ENCODE assay signal across 8 mouse cellular contexts in the genomic region with DNA sequence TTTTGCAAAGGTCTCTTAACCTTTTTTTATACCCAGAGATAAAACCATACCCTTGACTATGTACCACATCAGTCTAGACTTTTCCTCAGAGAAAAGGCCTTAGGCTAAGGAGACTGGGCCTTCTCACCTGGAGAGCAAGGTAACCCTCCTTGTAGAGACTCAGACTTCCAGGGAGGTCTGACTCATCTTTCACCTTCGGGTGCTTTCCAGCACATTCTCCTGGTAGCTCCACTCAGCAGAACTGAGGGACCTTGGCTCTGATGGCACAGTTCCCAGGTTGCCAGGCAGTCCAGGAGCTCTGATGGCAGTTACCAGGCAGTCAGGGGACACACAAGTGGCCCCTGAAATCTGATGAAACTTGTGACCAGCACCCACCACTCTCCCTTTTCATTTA. TPM values are rescaled to one million over a fixed set of nuclear protein-coding genes. Genes with fewer than 3 reads are reported as not detected.
DNase-seq lines count a peak whose midpoint lies in the region; ATAC-seq and TF ChIP-seq lines count a peak whose summit lies in the region.

No protein-coding gene starts in this region.

- peak overlapping the region; percentile 92 for H3K4me3 ChIP-seq in gastrocnemius, adult 2 months
- peak overlapping the region; percentile 48; the same call in 1 of the 2 replicates for H3K4me3 ChIP-seq in G1E (ENCODE audit: low read depth, low read length)
- H3K4me3 ChIP-seq in embryonic fibroblast, embryonic 13.5 days (ENCODE audit: insufficient read depth, low read length) = peak overlapping the region; percentile 60
- H3K4me3 ChIP-seq in intestine, postnatal 0 days (ENCODE audit: low read depth, low read length) = peak overlapping the region; percentile 69

- peak overlapping the region; percentile 74 for H3K4me2 ChIP-seq in intestine, postnatal 0 days (replicated peaks; ENCODE audit: low read depth)

- H3K9ac ChIP-seq in intestine, postnatal 0 days (ENCODE audit: low read depth, low read length) = peak overlapping the region; percentile 87; the same call in 1 of the 2 replicates

- 29% methylated on average over 1 of the region's 1 CpGs for WGBS in intestine, postnatal 0 days

- H3K9me3 ChIP-seq in G1E (replicated peaks) = no peaks in the 10 kb centered on the region
- no peaks in the 10 kb centered on the region for H3K9me3 ChIP-seq in intestine, postnatal 0 days (ENCODE audit: control insufficient read depth)

- TF ChIP-seq POLR2A in embryonic fibroblast, embryonic 13.5 days (IDR thresholded peaks at IDR 0.05; ENCODE audit: low read depth, low read length) = peak; percentile 53; the same call in 1 of the 2 replicates

- ATAC-seq in G1E (ENCODE audit: extremely low read depth, insufficient number of reproducible peaks, low FRiP score, poor library complexity, severe bottlenecking) = no peak
- ATAC-seq in intestine, postnatal 0 days = peak; percentile 25

- intact Hi-C loops in gastrocnemius, adult 2 months (cut with DNase I) = no loop called here
- intact Hi-C loops in gastrocnemius, postnatal 36 days (cut with DNase I) = no loop called here

- no peaks in the 10 kb centered on the region for H3K27me3 ChIP-seq in G1E (ENCODE audit: insufficient read depth, low read length)
- H3K27me3 ChIP-seq in intestine, postnatal 0 days (replicated peaks; ENCODE audit: control insufficient read depth, insufficient read depth, low read length) = no peaks in the 10 kb centered on the region

- no peak for TF ChIP-seq CTCF in gastrocnemius, adult 2 months (IDR thresholded peaks at IDR 0.05)
- TF ChIP-seq CTCF in G1E (IDR thresholded peaks at IDR 0.05; ENCODE audit: low read depth, low read length) = no peak
- no peak for TF ChIP-seq CTCF in embryonic fibroblast, embryonic 13.5 days (IDR thresholded peaks at IDR 0.05; ENCODE audit: borderline replicate concordance, insufficient read depth, low read length)
- TF ChIP-seq CTCF in intestine, postnatal 0 days (IDR thresholded peaks at IDR 0.05; ENCODE audit: low read depth) = no peak

- peak overlapping the region; percentile 92 for H3K27ac ChIP-seq in gastrocnemius, adult 2 months
- H3K27ac ChIP-seq in embryonic fibroblast, embryonic 13.5 days (ENCODE audit: insufficient read depth, low read length) = peak overlapping the region; percentile 99
- peak overlapping the region; percentile 86 for H3K27ac ChIP-seq in intestine, postnatal 0 days (ENCODE audit: low read depth, low read length)

- peaks cover 49% of the 10 kb centered on the region for H3K4me1 ChIP-seq in G1E (ENCODE audit: insufficient read depth, low read depth, low read length)
- H3K4me1 ChIP-seq in embryonic fibroblast, embryonic 13.5 days (ENCODE audit: control insufficient read depth, insufficient read depth, low read length) = peaks cover 6% of the 10 kb centered on the region; the same call in 1 of the 2 replicates
- H3K4me1 ChIP-seq in intestine, postnatal 0 days (replicated peaks; ENCODE audit: control insufficient read depth, insufficient read depth, low read length) = 0 out of 2 replicates have a peak, but pooled peaks cover 3% of the 10 kb centered on the region

- peak; percentile 75 for DNase-seq in gastrocnemius, adult 2 months
- DNase-seq in gastrocnemius, postnatal 36 days = no peak
- DNase-seq in G1E (ENCODE audit: low spot score) = no peak
- DNase-seq in neural tube, embryonic 10.5 days (ENCODE audit: extremely low spot score, low spot score) = peak; percentile 13
- DNase-seq in left cerebral cortex, adult 9 months (ENCODE audit: low spot score in 2 of 2) = no peak
- DNase-seq in Muller cell, postnatal 12 days (ENCODE audit: inconsistent ontology term) = no peak

- peaks cover 13% of the 10 kb centered on the region for H3K36me3 ChIP-seq in G1E (replicated peaks)
- peaks cover 9% of the 10 kb centered on the region; the same call in 1 of the 2 replicates for H3K36me3 ChIP-seq in intestine, postnatal 0 days (ENCODE audit: control insufficient read depth, insufficient read depth)

RNA-seq across cellular contexts. Expression of a gene that starts 2.4 kb away (rescaled TPM):
- 100 to 1,000 TPM in 1 of 2 experiments, 10 to 100 TPM in 1; 15.4 to 183 TPM for total RNA-seq in gastrocnemius, adult 2 months (2021)
- 10 to 100 TPM; 18.2 to 39.3 TPM for total RNA-seq in gastrocnemius, postnatal 36 days (2021)
- total RNA-seq in G1E (2014; fragmentation: Nextera tagmentation) (21.6 and 27.7 TPM in 2 replicates), G1E (2017) (9.9 TPM in 2 replicates)
- 21.8 and 28.5 TPM in 2 replicates for polyA plus RNA-seq in G1E (2012)
- 150 and 156 TPM in 2 replicates for polyA plus RNA-seq in embryonic fibroblast, embryonic 13.5 days (2011; ENCODE audit: insufficient read length, low read depth, missing spikeins)
- polyA plus RNA-seq in intestine, postnatal 0 days (2015; fragmentation: Nextera tagmentation; extraction: Ambion mirVana) = 11.5 and 17.8 TPM in 2 replicates

RNA-seq across cellular contexts. Expression of a gene that starts 53.4 kb away (rescaled TPM):
- total RNA-seq in gastrocnemius, adult 2 months (2021) = 10 to 100 TPM; 13.6 to 14.6 TPM
- 10 to 100 TPM; 12.8 to 13.1 TPM for total RNA-seq in gastrocnemius, postnatal 36 days (2021)
- total RNA-seq in G1E (2014; fragmentation: Nextera tagmentation) (19.3 and 22.2 TPM in 2 replicates), G1E (2017) (14.2 and 19.7 TPM in 2 replicates)
- polyA plus RNA-seq in G1E (2012) = 22.6 and 24.8 TPM in 2 replicates
- 25.9 and 27.8 TPM in 2 replicates for polyA plus RNA-seq in embryonic fibroblast, embryonic 13.5 days (2011; ENCODE audit: insufficient read length, low read depth, missing spikeins)
- 28.7 TPM in 2 replicates for polyA plus RNA-seq in intestine, postnatal 0 days (2015; fragmentation: Nextera tagmentation; extraction: Ambion mirVana)

RNA-seq across cellular contexts. Expression of a gene that starts 53.7 kb away (rescaled TPM):
- total RNA-seq in gastrocnemius, adult 2 months (2021) = 10 to 100 TPM; 49.5 to 50.7 TPM
- 10 to 100 TPM; 45.0 to 46.0 TPM for total RNA-seq in gastrocnemius, postnatal 36 days (2021)
- total RNA-seq in G1E (2014; fragmentation: Nextera tagmentation) (43.2 and 54.4 TPM in 2 replicates), G1E (2017) (26.3 and 28.2 TPM in 2 replicates)
- 36.7 and 38.4 TPM in 2 replicates for polyA plus RNA-seq in G1E (2012)
- polyA plus RNA-seq in embryonic fibroblast, embryonic 13.5 days (2011; ENCODE audit: insufficient read length, low read depth, missing spikeins) = 47.3 and 63.4 TPM in 2 replicates
- 98.4 and 100 TPM in 2 replicates for polyA plus RNA-seq in intestine, postnatal 0 days (2015; fragmentation: Nextera tagmentation; extraction: Ambion mirVana)

Comparison
In these comparisons a context has a peak if more than half of its experiments do, and no peak if none do; other contexts are left out.
1. DNase-seq: peak in gastrocnemius, adult 2 months (single experiment) and neural tube, embryonic 10.5 days (single experiment); none in gastrocnemius, postnatal 36 days (0 of 2), G1E (single experiment), left cerebral cortex, adult 9 months (0 of 2) and Muller cell, postnatal 12 days (single experiment).
2. Peak in every context shown above with its lines, with median percentiles within 50 percentile points of each other: H3K27ac ChIP-seq and H3K4me3 ChIP-seq.